Mouse (Mus musculus) gastrocnemius, adult 2 months (tissue): ENCODE measurements around the gene Tenm3. TPM values are rescaled to one million over a fixed set of nuclear protein-coding genes. Genes with fewer than 3 reads are reported as not detected.

Experiments
- DNase-seq: peaks from one replicate; pipeline ENCODE4 v3.0.0; 2022
- H3K27ac ChIP-seq: fragments of 200-600 bp; 2 replicates; pipeline ENCODE4 v1.8.1; 2022; ENCODE audit warnings: mild to moderate bottlenecking
- H3K4me3 ChIP-seq: fragments of 200-600 bp; 2 replicates; pipeline ENCODE4 v1.8.1; 2022; ENCODE audit warnings: mild to moderate bottlenecking, moderate library complexity
- CTCF ChIP-seq: fragments of 200-600 bp; IDR thresholded peaks from 2 replicates; pipeline ENCODE4 v1.8.1; 2022; ENCODE audit warnings: antibody characterized with exemption, mild to moderate bottlenecking, moderate library complexity
- intact Hi-C: fragments of 180-260 bp; cut with DNase I; formaldehyde crosslinking; loops from one replicate; pipeline ENCODE4 v1.15.1; 2025
- total RNA-seq, 2 experiments: library from RNA; stranded (reverse); gene quantifications; 2 replicates each; pipeline ENCODE4 v1.2.3; 2021

Tenm3 gene
- total RNA-seq, 2 experiments from 2014 or later: 10.0 to 13.7 TPM

GRCm38 (mm10) chr8:48722318-48722717 lies 121.4 kb downstream of the Tenm3 start:
- Histone ChIP-seq H3K27ac (no peak overlapping the region), H3K4me3 (no peak overlapping the region)
- no peak for DNase-seq
- intact Hi-C loops: no loop called here
- no peak for TF ChIP-seq CTCF

GRCm38 (mm10) chr8:48721376-48721775 lies 122.4 kb downstream of the Tenm3 start:
- intact Hi-C loops: no loop called here
- H3K4me3 ChIP-seq: no peak overlapping the region
- TF ChIP-seq CTCF: no peak
- no peak overlapping the region for H3K27ac ChIP-seq
- DNase-seq: no peak

DNA sequence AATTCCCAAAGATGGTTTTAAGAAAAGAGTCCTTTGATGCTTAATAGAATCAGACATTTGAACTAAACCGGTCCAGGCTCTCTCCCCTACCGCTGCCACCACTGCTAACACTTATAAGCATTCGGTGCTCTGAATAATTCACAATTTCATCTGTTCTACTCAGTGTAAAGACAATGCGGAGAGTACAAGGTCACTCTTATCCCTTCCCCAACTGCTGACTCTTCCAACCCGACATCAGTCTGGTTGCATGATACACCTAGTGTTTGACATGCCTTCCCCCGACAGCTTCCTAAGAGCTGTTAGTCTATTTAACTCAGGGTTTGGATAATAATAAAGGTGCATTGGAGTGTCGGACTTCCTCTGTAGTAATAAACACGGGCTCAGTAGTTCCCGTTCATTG lies 128.1 kb downstream of the Tenm3 start:
- no peak for TF ChIP-seq CTCF
- H3K4me3 ChIP-seq: no peak overlapping the region
- intact Hi-C loops: no loop called here
- DNase-seq: no peak
- no peak overlapping the region for H3K27ac ChIP-seq

DNA sequence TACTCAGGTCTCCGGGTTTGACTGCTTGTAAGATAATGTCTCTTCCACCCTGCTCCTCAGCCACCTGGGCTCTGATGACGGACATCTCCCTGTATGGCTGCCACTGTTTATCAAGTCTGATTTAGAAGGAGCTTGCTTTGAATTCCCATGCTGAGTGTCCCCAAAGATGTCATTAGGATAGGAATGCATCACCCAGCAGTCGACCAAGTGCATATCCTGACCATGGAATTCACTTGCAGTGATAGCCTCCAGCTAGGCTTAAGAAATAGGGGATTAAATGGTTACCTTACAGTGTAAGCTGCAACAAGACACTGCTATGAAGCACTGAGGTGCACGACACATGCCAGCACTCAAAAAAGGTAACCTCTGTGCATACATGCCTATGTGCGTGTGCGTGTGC lies 137.1 kb downstream of the Tenm3 start:
- DNase-seq: no peak
- no peak overlapping the region for H3K27ac ChIP-seq
- no peak for TF ChIP-seq CTCF
- H3K4me3 ChIP-seq: no peak overlapping the region
- intact Hi-C loops: no loop called here

GRCm38 (mm10) chr8:48704885-48705515 lies 138.8 kb downstream of the Tenm3 start:
- TF ChIP-seq CTCF: no peak
- no peak for DNase-seq
- Histone ChIP-seq H3K27ac (no peak overlapping the region), H3K4me3 (no peak overlapping the region)
- intact Hi-C loops: no loop called here

- DNase-seq: no peak
- TF ChIP-seq CTCF: no peak
- no peak overlapping the region for H3K27ac ChIP-seq
- intact Hi-C loops: no loop called here
- H3K4me3 ChIP-seq: no peak overlapping the region
Measured at GRCm38 (mm10) chr8:48704485-48704884, 139.3 kb downstream of the Tenm3 start.

- intact Hi-C loops: loop anchor here (2.0 kb wide), 1 partner anchor 64 kb away; no protein-coding TSS in a partner anchor
- peak; percentile 80 for DNase-seq
- TF ChIP-seq CTCF: peak; percentile 53
- H3K4me3 ChIP-seq: 0 out of 2 replicates have a peak overlapping the region, but pooled peaks have one; percentile 30
- H3K27ac ChIP-seq: peak overlapping the region; percentile 89
Measured at GRCm38 (mm10) chr8:48690665-48691395, 152.9 kb downstream of the Tenm3 start.

- peak overlapping the region; percentile 89 for H3K27ac ChIP-seq
- no peak for DNase-seq
Measured at GRCm38 (mm10) chr8:48688706-48689105, 155.0 kb downstream of the Tenm3 start.

GRCm38 (mm10) chr8:48688188-48688587 lies 155.6 kb downstream of the Tenm3 start:
- intact Hi-C loops: loop anchor here (2.0 to 10.0 kb wide), 2 partner anchors 133 to 347 kb away; no protein-coding TSS in a partner anchor
- Histone ChIP-seq H3K27ac (peak overlapping the region; percentile 89), H3K4me3 (0 out of 2 replicates have a peak overlapping the region, but pooled peaks have one; percentile 5)
- DNase-seq: peak; percentile 73
- TF ChIP-seq CTCF: no peak

More at GRCm38 (mm10) chr8:48688706-48689105, 155.0 kb downstream of the Tenm3 start:
- no peak for TF ChIP-seq CTCF
- H3K4me3 ChIP-seq: 0 out of 2 replicates have a peak overlapping the region, but pooled peaks have one; percentile 5
- intact Hi-C loops: loop anchor here (2.0 to 10.0 kb wide), 2 partner anchors 134 to 346 kb away; no protein-coding TSS in a partner anchor

GRCm38 (mm10) chr8:48673476-48673875 lies 170.3 kb downstream of the Tenm3 start:
- intact Hi-C loops: no loop called here
- H3K4me3 ChIP-seq: no peak overlapping the region
- no peak overlapping the region for H3K27ac ChIP-seq
- no peak for TF ChIP-seq CTCF
- DNase-seq: no peak

GRCm38 (mm10) chr8:48672471-48672870 lies 171.3 kb downstream of the Tenm3 start:
- intact Hi-C loops: no loop called here
- DNase-seq: no peak
- Histone ChIP-seq H3K4me3 (no peak overlapping the region), H3K27ac (no peak overlapping the region)
- TF ChIP-seq CTCF: no peak

DNA sequence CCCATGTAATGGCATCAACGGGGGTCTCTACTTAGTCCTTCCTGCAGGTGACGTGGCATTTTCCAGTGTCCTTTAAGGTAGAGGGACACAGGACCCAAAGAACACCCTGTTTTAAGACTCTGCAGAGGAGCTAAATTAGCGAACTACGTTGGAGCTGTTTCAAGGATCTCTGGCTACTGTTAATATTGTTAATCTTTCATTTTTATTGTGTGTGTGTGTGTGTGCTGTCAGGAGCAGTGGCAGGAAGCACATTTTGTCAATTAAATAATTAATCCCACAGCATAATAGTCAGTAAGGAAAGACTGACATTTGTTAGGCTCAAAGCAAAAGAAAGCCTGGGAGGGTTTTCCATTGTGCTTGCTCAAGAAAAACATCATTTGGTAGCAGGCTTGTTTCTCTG lies 172.4 kb downstream of the Tenm3 start:
- intact Hi-C loops: no loop called here
- no peak for TF ChIP-seq CTCF
- H3K4me3 ChIP-seq: no peak overlapping the region
- no peak for DNase-seq
- no peak overlapping the region for H3K27ac ChIP-seq

DNA sequence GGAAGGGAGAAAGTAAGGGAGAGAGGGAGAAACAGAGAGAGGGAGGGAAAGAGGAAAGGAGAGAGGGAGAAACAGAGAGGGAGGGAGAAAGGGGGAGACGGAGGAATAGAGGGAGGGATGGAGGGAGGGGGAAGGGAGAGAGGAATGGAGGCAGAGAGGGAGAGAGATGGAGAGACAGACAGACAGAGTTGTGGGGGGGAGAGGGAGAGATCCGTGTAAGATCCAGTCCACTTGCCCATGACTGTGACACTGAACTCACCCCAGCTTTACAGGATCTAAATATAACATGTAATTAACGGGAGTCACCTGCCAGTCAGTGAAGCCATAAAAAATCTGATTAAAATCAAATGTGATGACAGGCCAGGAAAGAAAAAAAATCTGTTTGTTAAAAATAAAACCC lies 172.9 kb downstream of the Tenm3 start:
- no peak overlapping the region for H3K4me3 ChIP-seq
- DNase-seq: no peak
- H3K27ac ChIP-seq: no peak overlapping the region
- TF ChIP-seq CTCF: no peak
- intact Hi-C loops: no loop called here
